Mouse (Mus musculus): ENCODE measurements at regions not wholly inside any gene's neighbourhood (a gene's known extent, or its start where the extent isn't known, plus 50 kb on each side); places are given as distances from the start of the nearest gene placed in this dataset.

DNA sequence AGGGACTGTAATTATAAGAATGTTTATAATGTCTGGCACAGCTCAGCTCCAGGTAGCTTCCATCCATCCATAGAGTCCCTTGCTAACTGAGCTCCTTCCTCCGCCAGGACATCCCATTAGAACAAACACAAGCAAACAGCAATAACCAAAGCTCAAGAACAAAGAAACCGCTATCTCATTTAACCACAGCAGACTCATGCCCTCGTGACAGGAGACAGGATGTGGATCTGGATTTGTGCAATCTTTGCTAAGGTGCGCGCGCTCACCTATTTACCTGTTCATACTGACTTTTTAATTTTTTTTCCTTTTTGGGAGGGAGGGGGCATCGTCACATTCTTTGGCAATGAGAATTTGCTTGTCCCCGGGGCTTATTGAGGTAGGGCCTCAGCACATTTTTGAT lies 71.3 kb upstream of the Slc38a2 start:
- no peak for DNase-seq (ENCODE audit: low spot score)

DNA sequence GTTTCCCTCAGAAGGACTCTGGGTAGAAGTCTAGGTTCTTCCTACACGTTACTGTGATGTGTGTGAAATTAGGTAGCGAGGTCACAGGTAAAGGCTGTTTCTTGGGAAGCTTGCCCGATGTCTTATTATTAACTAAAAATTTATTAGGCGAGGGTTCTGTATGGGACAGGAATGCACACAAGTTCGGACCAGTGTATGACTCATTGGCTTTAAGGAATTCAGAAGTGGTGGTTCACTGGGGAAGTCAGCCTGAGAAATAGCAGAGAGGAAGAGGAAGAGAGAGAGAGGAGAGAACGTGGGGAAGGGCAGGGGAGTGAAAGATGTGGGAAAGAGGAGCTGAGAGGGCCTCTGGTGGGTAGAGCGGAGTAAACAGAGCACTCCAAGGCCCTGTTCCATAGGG lies 70.8 kb upstream of the Slc38a2 start:
- DNase-seq (ENCODE audit: low spot score), result no peak

- DNase-seq (ENCODE audit: low spot score), result no peak
Measured at GRCm38 (mm10) chr15:96769751-96770150, 70.2 kb upstream of the Slc38a2 start.

DNA sequence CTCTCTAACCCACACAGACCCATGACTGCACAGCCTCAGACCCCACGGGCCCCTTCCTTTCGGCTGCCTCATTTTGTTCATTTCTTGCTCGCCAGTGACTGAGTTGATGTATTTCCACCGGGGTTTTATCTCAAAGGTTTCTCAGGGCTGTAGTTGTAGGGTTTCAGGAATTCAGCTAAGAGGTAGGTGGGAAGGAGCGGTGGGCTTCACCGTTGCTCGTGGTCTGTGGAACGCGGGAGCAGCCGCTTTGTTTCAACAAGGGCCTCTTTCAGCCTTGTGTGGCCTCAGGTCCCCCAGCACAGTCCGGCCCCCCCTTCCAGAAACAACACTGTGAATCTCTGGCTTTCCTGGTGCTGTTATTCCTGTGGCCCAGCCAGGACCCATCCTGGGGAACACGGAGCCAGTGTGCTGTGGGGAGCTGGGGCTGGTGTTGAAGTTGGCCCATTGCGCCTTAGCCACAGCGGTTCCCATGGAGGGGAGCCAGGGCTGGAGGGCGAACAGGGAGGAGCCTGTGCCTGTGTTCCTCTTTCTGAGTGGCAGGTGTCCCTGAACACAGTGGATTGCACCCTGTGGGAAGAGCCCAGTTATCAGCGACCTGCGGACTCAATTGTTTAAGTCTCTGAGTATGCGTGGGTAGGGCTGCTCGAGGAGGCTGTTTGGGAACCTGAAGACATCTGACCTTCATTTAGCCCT lies 68.9 kb upstream of the Slc38a2 start:
- no peak for DNase-seq (ENCODE audit: low spot score)

GRCm38 (mm10) chr15:96767188-96767587 lies 67.7 kb upstream of the Slc38a2 start:
- DNase-seq (ENCODE audit: low spot score), result no peak

GRCm38 (mm10) chr15:96766238-96766637 lies 66.7 kb upstream of the Slc38a2 start:
- no peak for DNase-seq (ENCODE audit: low spot score)

GRCm38 (mm10) chr15:96763611-96764010 lies 64.1 kb upstream of the Slc38a2 start:
- DNase-seq (ENCODE audit: low spot score), result no peak

DNA sequence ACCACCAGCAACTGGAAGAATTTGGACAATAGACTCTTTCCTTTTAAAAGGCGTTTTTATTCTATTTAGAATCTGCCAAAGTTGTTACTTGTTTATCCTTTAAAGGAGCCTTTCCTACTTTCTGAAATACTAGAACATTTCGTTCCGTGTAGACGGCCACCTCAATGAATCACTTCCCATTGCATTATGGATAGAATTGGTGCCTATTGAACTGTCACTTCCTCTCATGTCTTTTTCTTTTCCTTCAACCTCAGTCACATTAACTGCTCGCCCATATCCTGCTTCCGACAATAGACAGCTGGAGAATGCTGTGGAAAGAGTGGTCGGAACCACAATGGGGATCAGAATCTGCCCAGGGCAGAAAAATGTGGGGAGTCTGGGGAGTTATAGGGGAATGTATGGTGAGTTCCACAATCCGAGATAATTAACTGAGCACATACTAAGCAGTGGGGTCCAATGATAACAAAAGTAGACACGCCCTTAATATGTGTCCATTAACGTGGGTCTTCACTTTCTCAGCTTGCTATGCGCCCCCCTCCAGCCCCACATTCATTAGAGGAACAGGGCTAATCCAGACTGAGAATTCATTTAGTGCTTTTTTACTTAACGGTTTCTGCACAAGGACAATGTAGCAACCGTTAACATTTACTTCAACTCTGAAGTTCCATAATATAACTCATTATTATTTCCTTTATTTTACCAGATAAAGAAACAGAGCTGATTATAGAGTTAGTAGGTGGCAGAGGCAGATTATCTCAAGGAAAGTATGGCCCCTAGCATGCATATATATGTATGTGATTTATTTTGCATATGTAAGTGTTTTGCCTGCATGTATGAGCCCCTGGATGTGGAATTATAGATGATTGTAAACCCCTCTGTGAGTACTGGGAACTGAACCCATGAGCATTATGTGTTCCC lies 59.8 kb upstream of the Slc38a2 start:
- no peak for DNase-seq (ENCODE audit: low spot score)

DNA sequence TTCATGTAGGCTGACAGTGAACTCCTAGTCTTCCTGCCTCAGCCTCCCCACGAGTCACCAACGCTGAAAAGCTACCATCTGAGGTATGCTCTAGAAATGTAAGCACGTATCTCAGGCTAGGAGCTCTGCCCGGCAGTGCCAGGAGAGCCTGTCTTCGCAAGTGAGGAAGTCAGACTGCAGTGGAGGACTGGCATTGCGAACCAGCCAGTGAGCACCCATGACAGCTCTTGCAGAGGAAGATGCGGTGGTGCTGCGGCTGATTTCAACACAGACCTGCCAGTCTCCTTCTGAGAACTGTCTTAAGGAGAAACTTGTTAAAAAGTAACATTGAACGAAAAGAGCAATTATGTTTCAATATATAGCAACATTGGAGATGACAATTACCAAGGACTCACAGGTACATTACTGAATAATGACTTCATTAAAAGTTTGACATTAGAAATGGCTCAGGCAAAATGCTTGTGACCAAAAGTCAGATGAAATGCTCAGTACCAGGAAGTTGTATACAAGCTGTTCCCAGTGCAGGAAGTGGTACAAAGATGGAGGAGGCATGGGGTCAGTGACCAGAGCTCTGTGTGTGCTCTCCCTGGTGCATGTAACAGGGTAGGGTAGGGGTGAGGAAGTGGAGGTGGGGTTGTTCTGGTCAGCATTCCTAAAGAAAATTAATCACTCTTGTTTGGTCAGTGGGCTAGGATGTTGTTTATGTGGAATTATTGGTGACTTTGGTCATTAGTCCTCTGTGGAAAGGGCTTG lies 58.1 kb upstream of the Slc38a2 start:
- DNase-seq (ENCODE audit: low spot score), result no peak

DNA sequence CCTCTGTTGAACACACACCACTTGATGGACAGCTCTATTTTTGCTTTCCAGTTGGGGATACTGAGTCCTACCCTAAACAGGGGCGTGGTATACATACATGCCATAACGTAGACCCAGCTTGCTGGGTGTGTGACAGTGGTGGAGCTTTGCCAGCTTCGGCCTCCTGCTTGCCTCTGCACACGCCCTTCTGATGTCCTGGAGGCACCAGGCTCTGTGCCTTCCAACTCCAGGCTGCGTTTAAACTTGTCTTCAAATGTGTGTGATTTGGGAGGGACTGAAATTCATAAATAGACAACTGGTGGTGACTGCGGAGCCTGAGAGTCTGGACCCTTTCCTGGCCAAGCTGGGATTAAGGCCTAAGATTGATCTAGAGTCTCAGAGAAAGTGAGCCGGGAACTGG lies 56.9 kb upstream of the Slc38a2 start:
- DNase-seq (ENCODE audit: low spot score), result no peak

DNA sequence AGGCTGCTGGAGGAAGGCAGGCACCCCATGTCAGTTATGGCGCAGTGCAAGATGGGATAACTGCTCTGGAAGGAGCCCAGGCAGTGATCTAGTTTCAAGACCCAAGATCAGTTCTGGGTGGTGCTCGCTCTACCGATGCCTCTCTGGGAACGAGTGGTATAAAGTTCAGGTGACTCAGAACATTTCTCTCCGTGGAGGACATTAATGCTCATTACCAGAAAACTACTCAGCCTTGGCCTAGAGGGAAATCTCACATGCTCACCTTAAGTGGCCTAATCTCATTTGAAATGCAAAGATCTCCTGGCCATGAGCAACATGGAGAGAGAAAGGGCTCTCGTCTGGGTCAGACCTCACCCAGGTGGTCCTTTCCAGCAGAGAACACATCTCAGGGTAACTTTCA lies 56.4 kb upstream of the Slc38a2 start:
- no peak for DNase-seq (ENCODE audit: low spot score)

DNA sequence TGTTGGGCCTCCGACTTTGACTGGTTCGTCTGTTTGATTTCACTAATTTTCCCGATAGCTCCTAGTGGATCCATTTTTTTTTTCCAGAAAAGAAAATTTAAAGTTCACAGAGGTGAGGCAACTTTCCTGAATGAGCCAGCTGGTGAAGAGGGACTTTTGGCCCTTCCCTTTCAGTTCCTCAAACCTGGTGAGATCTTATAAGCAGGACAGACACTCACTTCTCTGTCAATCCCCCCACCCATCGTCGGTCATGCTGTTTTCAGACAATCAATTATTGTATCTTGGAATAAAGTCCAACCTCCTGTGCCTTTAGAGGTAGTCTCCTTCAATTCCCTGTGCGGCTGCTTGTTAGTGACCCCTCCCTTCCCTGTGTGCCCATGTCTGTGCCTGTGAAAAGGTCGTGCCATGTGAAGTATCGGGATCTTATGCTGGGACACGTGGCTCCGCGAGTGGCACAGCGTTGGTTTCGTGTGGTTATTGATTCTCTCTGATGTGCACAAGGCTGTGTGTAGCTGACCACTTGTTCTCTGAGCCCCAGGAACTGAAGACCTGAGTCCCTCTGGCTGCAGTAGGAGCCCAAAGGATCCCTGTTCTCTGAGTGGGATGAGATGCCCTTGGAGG lies 55.9 kb upstream of the Slc38a2 start:
- DNase-seq (ENCODE audit: low spot score), result no peak

DNA sequence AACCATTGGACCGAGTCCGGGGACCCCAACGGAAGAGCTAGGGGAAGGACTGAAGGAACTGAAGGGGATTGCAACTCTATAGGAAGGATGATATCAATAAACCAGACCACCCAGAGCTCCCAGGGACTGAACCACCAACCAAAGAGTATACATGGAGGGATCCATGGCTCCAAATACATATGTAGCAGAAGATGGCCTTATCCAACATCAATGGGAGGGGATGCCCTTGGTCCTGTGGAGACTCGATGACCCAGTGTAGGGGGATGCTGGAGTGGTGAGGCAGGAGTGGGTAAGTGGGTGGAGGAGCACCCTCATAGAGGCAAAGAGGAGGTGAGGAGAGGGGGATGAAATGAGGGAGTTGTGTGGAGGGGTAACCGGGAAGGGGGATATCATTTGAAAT lies 54.5 kb upstream of the Slc38a2 start:
- DNase-seq (ENCODE audit: low spot score), result no peak

GRCm38 (mm10) chr15:96752719-96753118 lies 53.2 kb upstream of the Slc38a2 start:
- DNase-seq (ENCODE audit: low spot score), result no peak

- no peak for DNase-seq (ENCODE audit: low spot score)
Measured at GRCm38 (mm10) chr15:96752062-96752358, 52.5 kb upstream of the Slc38a2 start.

- no peak for DNase-seq (ENCODE audit: low spot score)
Measured at GRCm38 (mm10) chr15:96751243-96752061, 51.9 kb upstream of the Slc38a2 start.

- DNase-seq (ENCODE audit: low spot score), result no peak
Measured at GRCm38 (mm10) chr15:96749534-96750256, 50.2 kb upstream of the Slc38a2 start.

Measured in ovary, postnatal 10 days (tissue).